Mouse (Mus musculus) central nervous system, embryonic 14 days (tissue): ENCODE data around the gene Topbp1. TPM values are rescaled to one million over a fixed set of nuclear protein-coding genes. Genes with fewer than 3 reads are reported as not detected.

Experiments
- polyA plus RNA-seq: library from polyadenylated mRNA; depleted of rRNA; stranded (reverse); fragments of >200 nt; gene quantifications from 2 replicates; pipeline ENCODE4 v1.2.3, GENCODE M21; 2012; rRNA removed

The Topbp1 gene
- 46.2 and 54.2 TPM in 2 replicates for polyA plus RNA-seq

GRCm38 (mm10) chr9:103304927-103305326 is at the start of gene Topbp1, which contains the start of gene 1300017J02Rik:
TSS of gene Topbp1 (plus strand) at chr9:103305215.
TSS of gene 1300017J02Rik (minus strand) at chr9:103305082.

GRCm38 (mm10) chr9:103365290-103366247 is 60.6 kb downstream of the Topbp1 start, which contains the start of gene Cdv3:
TSS of gene Cdv3 (minus strand) at chr9:103365840.

Other genes starting within 250 kb of the Topbp1 start
- 66.3 and 82.1 TPM in 2 replicates for gene Rab6b, start 193.4 kb upstream of the Topbp1 start, polyA plus RNA-seq
- 52.3 and 55.7 TPM in 2 replicates for gene Srprb, start 103.1 kb upstream of the Topbp1 start, polyA plus RNA-seq
- gene Gm20425, start 74.9 kb upstream of the Topbp1 start, polyA plus RNA-seq: not detected in 2 replicates
- gene Trf, start 74.8 kb upstream of the Topbp1 start, polyA plus RNA-seq: 12.3 and 14.5 TPM in 2 replicates
- gene 1300017J02Rik, start 133 bp upstream of the Topbp1 start, polyA plus RNA-seq: 0.59 and 0.79 TPM in 2 replicates
- 70.8 and 71.7 TPM in 2 replicates for gene Cdv3, start 60.6 kb downstream of the Topbp1 start, polyA plus RNA-seq
- gene Bfsp2, start 175.2 kb downstream of the Topbp1 start, polyA plus RNA-seq: 2.0 and 2.4 TPM in 2 replicates